Mouse (Mus musculus): ENCODE results near the gene Dpp9.

Gene Dpp9

DNA sequence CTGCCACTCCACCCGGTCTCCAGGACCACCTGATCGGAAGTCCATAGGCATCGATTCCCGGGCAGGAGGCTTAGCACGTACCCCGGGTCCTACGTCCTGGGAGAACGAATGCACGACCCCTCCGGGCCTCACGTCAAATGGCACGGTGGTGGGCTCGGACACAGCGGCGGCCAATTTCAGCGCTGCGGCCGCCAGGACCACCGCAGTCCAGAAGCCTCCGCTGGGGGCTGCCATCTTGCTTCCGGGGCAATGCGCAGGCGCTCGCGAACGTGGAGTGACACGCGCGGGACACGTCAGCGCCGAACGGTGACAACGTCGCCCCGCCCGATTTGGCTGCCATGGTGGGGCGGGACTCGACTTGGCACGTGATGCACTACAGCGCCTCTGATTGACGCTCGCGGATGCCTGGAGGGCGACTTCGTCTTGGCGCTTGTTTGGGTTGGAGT, 35.0 kb downstream of the Dpp9 start, which contains the start of gene Mydgf:
Gene Mydgf (minus strand): TSS at position 263 of the 446 bp plus-strand sequence.
- peak; percentile 95 for DNase-seq (ENCODE audit: low spot score)

DNA sequence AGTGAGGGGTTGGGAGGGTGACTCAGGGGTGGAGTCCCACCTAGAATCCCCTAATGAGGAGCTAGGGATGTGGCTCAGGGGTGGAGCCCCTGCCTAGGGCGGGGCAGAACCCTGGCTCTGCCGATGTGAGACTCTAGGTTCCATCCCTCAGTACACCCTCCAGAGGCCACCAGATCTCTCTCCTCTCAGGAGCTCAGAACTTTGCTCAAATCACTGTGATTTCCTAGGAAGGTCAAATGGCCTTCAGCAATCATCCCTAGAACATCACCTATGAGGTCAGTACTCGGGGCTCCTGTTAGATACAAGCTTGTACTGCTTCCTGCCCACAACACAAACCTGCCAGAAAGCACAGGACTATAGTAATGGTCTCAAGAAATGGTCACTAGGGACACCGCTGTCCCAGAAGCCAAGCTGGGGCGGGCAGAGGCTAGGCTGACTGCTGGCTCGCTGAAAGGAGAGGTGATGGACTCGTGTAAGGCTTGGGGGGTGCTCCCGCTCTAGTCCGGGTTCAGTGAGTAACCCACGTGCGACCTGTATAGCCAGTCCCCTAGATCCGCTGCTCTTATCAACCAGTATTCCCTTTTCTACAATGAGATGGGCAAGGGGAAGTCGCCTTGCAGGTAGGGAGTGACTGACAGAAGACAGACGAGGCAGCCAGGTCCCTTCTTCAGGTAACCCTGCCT, 35.6 kb downstream of the Dpp9 start:
- DNase-seq (ENCODE audit: low spot score) = no peak

GRCm38 (mm10) chr17:56175416-56175815, 43.3 kb downstream of the Dpp9 start:
- no peak for DNase-seq (ENCODE audit: low spot score)

DNA sequence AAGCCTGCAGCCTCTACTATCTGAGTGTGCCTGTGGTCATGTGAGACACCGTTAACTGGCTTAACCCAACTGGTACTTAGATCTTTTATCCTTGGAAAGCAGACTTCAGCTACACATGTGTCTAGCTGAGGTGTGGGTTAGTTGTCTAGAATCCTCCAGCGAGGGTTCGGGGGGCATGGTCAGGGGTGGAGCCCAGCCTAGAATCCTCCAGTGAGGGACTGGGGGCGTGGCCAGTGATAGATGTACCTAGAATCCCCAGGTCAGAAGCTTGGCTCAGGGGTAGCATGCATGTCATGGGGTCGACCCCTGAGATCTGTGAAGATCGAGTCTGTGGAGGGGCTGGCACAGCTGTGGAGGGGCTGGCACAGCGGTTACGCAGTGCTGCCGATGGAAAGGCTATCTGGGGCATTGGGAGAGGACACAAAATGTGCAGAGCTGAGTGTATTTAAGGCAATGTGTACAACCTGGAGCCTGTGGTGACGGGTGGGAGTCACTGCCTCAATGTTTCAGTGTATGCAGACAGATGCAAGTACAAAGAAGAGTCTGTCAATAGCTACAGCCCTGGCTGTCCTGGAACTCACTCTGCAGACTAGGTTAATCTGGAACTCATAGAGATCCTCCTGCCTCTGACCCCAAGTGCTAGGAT, 45.2 kb downstream of the Dpp9 start:
- no peak for DNase-seq (ENCODE audit: low spot score)

DNA sequence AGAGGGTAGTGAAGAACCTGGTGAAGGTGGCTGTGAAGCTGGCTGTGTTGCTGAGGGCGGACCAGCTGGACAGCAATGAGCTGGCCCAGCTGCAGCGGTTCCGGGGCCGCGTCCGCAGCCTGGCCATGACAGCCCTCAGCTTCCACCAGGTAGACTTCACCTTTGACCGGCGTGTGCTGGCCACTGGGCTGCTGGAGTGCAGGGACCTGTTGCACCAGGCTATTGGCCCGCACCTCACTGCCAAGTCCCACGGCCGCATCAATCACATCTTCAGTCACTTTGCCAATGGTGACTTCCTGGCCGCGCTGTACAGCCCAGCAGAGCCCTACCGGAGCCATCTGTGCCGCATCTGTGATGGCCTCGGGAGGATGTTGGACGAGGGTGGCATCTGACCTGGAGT, 46.8 kb downstream of the Dpp9 start:
- DNase-seq (ENCODE audit: low spot score) = no peak

- DNase-seq (ENCODE audit: low spot score) = no peak
Measured at GRCm38 (mm10) chr17:56171456-56171855, 47.2 kb downstream of the Dpp9 start.

- DNase-seq (ENCODE audit: low spot score) = no peak
Measured at GRCm38 (mm10) chr17:56170636-56171035, 48.1 kb downstream of the Dpp9 start.

GRCm38 (mm10) chr17:56169830-56170229, 48.9 kb downstream of the Dpp9 start:
- no peak for DNase-seq (ENCODE audit: low spot score)

GRCm38 (mm10) chr17:56165671-56166070, 53.0 kb downstream of the Dpp9 start:
- DNase-seq (ENCODE audit: low spot score) = no peak

- no peak for DNase-seq (ENCODE audit: low spot score)
Measured at GRCm38 (mm10) chr17:56164510-56164909, 54.2 kb downstream of the Dpp9 start.

DNA sequence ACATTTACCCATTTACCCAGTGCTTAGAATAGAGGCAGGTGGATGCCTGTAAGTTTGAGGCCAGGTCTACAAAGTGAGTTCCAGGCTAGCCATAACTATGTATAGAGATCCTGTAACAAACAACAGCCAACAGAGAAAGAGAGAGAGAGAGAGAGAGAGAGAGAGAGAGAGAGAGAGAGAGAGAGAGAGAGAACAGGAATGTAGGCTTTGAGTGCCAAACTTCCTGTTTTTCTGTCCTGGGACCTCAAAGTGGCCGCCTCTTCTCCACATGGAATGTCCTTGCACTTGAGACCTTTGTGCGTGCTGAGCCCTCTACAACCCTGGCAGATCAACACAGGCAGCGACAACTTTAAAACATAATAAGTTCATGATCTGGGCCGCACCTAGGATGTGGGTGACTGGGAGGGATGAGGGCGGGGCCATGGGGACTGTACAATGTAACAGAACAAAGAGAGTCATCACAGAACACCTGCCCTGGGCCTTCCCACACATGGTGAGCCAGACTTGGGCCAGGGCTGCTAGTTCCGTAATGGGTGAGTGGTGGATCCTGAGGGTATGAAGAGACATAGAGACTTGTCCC, 55.1 kb downstream of the Dpp9 start:
- DNase-seq (ENCODE audit: low spot score) = no peak

- peak; percentile 88 for DNase-seq (ENCODE audit: low spot score)
Measured at GRCm38 (mm10) chr17:56162231-56162774, 56.4 kb downstream of the Dpp9 start, which contains the start of gene Tnfaip8l1. Gene Tnfaip8l1, plus strand, starts transcription at chr17:56162477.

DNA sequence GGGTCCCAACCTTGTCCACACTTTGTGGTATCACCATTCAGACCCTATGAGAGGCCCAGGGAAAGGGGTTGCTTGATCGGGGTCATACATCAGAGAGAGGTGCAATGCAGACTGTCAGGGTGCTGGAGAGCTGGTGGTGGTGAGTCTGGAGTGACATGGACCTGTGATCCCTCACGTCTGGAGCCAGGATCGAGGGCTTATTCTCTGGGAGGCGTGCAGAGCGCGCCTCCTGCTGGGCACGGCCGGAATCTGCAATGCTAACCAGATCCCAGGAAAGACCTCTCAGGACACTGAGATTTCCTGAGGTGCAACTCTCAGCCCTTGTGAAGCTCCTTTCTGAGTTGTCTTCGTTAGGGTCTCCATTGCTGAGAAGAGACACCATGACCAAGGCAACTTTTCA, 59.0 kb downstream of the Dpp9 start:
- DNase-seq (ENCODE audit: low spot score) = peak; percentile 52

- no peak for DNase-seq (ENCODE audit: low spot score)
Measured at GRCm38 (mm10) chr17:56153643-56154042, 65.1 kb downstream of the Dpp9 start.

DNA sequence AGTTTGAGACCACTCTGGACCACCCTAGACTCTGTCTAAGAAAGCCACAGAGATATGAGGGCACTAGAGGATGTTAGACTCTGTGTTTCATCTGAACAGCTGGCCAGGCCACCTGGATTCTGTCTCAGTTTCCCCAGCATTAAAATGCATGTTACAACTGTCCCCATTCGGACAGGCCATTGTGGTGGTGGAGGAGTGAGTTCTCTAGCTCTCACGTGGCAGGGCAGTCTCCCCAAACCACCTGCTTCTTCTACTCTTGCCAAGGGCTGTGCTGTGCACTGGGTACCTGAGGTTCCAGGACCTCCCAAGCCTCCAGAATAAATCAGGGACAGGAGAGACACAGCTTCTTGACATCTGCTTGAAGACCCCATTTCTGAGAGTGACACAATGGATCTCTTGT, 68.8 kb downstream of the Dpp9 start:
- no peak for DNase-seq (ENCODE audit: low spot score)

- no peak for DNase-seq (ENCODE audit: low spot score)
Measured at GRCm38 (mm10) chr17:56148790-56149618, 69.7 kb downstream of the Dpp9 start.

GRCm38 (mm10) chr17:56148280-56148679, 70.4 kb downstream of the Dpp9 start:
- DNase-seq (ENCODE audit: low spot score) = no peak

GRCm38 (mm10) chr17:56147420-56147819, 71.3 kb downstream of the Dpp9 start:
- DNase-seq (ENCODE audit: low spot score) = no peak

GRCm38 (mm10) chr17:56146131-56146530, 72.6 kb downstream of the Dpp9 start:
- no peak for DNase-seq (ENCODE audit: low spot score)

DNA sequence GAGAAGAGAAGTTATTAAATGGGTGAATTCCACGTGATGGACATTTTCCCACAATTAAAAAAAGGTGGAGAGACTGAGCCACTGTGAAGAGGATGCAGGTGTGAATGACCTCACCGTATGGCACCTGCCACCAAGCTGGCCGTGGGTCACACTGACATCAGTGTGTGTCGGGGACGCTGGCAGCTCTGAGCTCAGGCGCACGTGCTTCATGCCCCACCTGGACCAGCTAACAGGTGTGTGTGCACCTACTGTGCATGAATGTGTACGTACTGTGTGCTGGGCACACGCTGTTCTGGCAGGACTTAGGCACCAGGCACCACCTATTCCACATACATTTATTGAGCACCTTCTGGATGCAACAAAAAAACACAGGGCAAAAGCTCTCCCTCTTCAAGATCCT, 74.2 kb downstream of the Dpp9 start:
- no peak for DNase-seq (ENCODE audit: low spot score)

GRCm38 (mm10) chr17:56141702-56142605, 76.8 kb downstream of the Dpp9 start:
- no peak for DNase-seq (ENCODE audit: low spot score)
